Mouse (Mus musculus) left cerebral cortex, adult 8-10 months (tissue): Measurements from ENCODE around the gene Mrgprx2. TPM values are rescaled to one million over a fixed set of nuclear protein-coding genes. Genes with fewer than 3 reads are reported as not detected.
"Not testable (repeated sequence)": the region's sequence is repeated elsewhere in the genome, so short reads cannot be mapped to it uniquely, and the experiment has no call there.

Source experiments
- DNase-seq, 2 experiments: peaks; one replicate each; pipeline ENCODE4 v3.0.0; 2022; ENCODE audit warnings: low spot score in 2 of 2
- total RNA-seq, 4 experiments: library from RNA; stranded (reverse); gene quantifications; 2 replicates each; pipeline ENCODE4 v1.2.4; 2022

The Mrgprx2 gene
- total RNA-seq = not detected

DNA sequence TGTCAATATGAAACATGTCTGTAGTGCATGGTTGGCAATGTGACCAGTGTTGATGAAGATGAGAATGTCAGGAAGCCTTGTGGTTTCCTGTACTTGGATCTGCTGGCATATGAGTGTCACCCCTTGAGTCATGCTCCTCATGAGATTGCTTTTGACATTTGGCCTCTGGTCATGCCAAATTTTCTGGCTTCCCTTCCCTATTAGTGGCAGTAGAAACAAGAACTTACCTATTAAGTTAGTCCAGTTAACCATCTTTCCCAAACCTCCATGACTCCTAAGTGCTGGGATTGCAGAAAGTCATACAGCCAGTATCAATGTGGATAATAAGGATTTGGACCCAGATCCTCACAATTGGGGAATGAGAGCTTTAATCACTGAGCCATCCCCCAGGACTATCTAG is at the start of gene Mrgprx2:
Gene Mrgprx2, minus strand, starts transcription at position 101 of the 400 bp plus-strand sequence.
- no peak for DNase-seq

DNA sequence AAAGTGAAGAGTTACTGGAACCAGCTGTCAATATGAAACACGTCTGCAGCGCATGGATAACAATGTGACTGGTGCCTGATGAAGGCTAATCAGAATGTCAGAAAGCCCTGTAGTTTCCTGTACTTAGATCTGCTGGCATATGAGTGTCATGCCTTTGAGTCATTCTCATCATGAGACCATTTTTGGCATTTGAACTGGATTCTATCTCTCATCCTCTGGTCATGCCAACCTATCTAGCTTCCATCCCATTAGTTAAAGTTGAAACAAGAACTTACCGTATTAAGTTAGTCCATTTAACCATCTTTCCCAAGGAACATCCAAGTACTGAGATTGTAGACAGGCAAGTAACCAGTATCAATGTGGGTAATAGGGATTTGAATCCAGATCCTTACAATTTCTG is 42.9 kb downstream of the Mrgprx2 start, which contains the start of gene Mrgprb1:
Gene Mrgprb1, minus strand, starts transcription at position 101 of the 400 bp plus-strand sequence.
- no peak for DNase-seq

DNA sequence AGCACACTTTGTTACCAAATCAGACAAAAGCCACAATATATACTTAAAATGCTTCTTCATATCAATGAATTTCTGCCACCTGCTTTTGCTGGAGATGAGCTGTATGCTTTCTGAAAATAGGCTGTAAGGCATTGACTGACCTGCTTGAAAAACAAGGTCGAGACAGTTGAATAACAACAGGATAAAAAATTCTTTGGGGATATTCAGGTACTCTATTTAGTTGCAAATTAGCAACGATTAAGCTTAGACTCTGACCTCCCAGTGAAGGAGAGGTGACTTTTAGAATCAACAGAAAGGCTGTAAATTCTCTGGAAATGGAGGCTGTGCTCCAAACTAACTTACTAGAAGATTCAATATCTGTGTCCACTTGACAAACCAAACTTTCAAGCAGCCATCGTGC is 62.5 kb downstream of the Mrgprx2 start:
- DNase-seq = no peak

DNA sequence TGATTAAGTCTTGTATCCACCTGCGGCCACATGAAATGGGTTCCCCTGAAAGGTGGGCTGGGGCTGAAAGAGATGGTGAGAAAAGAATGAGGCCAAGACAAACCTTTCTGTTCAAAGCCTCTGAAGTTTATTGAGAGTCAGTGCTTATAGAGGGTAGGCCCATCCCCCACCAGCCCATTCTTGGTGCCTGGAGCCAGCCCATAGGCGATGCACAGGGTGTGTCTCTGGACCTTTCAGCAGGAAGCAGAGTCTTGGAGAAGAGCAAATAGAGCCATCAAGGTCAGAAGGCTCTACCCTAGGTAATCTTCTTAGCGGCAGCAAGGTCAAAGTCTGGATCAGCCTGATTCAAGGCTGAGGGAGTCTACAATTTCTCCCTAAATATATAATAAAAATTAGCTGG is 63.2 kb downstream of the Mrgprx2 start:
- DNase-seq = not testable (repeated sequence)

Other genes with a start within 250 kb of the Mrgprx2 start
- gene Mrgprb8, start 110.8 kb downstream of the Mrgprx2 start, total RNA-seq = not detected
- not detected for gene Mrgprb1, start 43.0 kb downstream of the Mrgprx2 start, total RNA-seq
- not detected for gene Mrgprb2, start 58.8 kb upstream of the Mrgprx2 start, total RNA-seq
- gene Mrgprb3, start 144.5 kb upstream of the Mrgprx2 start, total RNA-seq = not detected